In the genomic region with DNA sequence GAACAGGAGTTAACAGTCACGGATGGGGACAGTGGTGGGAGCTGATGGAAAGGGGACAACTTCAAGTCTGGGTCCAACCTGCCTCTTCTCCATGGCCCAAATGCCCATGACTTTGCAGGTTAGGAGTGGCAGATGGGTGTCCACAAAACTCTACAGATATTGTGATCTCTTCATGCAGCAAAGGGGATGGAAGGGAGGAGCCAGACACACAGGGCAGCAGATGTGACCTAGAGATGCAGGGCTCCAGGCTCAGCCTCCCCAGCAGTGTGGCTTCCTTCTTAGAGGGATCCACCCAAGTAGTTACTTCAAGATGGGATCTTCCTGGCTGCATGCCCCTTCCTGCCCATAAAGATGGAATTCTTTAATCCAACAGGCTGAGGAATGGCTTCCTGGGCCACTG, we compare ENCODE assay signal across 30 mouse cellular contexts. TPM values are rescaled to one million over a fixed set of nuclear protein-coding genes. Genes with fewer than 3 reads are reported as not detected.
DNase-seq lines count a peak whose midpoint lies in the region; ATAC-seq and TF ChIP-seq lines count a peak whose summit lies in the region.
"Had no signal": no experiment of that assay in that cellular context is flagged by ENCODE, and none has a peak within 500 bp of the region (broad histone marks: within the 10 kb centered on the region; RNA-seq: fewer than 3 reads in every experiment).

No protein-coding gene starts in this region.

- H3K36me3 ChIP-seq in CH12.LX (replicated peaks in 1 of 2; ENCODE audit: control insufficient read depth in 1 of 2, insufficient read depth in 1 of 2, low read length in 1 of 2): peaks cover 32 to 90% of the 10 kb centered on the region in 2 experiments
- H3K36me3 ChIP-seq in erythroblast, embryonic 14.5 days (ENCODE audit: control insufficient read depth): peaks cover 25% of the 10 kb centered on the region
- no peaks in the 10 kb centered on the region for H3K36me3 ChIP-seq in liver, embryonic 13.5 days
- peaks cover 15% of the 10 kb centered on the region for H3K36me3 ChIP-seq in intestine, postnatal 0 days (ENCODE audit: control insufficient read depth, insufficient read depth)
- H3K36me3 ChIP-seq: embryonic facial prominence, embryonic 10.5 days; heart, embryonic 10.5 days; heart, embryonic 15.5 days; hindbrain, embryonic 12.5 days; intestine, embryonic 15.5 days; stomach, embryonic 15.5 days had no signal

- H3K9ac ChIP-seq in CH12.LX (ENCODE audit: insufficient read depth, low read depth): no peak overlapping the region
- H3K9ac ChIP-seq in liver, embryonic 13.5 days: peak overlapping the region; percentile 24; the same call in 1 of the 2 replicates
- no peak overlapping the region for H3K9ac ChIP-seq in intestine, postnatal 0 days (ENCODE audit: low read depth, low read length)
- H3K9ac ChIP-seq: embryonic facial prominence, embryonic 15.5 days; forebrain, postnatal 0 days; heart, embryonic 15.5 days; hindbrain, embryonic 12.5 days; intestine, embryonic 15.5 days; stomach, embryonic 15.5 days had no signal

- peaks cover 71 to 100% of the 10 kb centered on the region in 2 experiments for H3K4me1 ChIP-seq in CH12.LX (ENCODE audit: control insufficient read depth in 1 of 2, insufficient read depth in 2 of 2)
- peaks cover 68% of the 10 kb centered on the region for H3K4me1 ChIP-seq in erythroblast, embryonic 14.5 days (ENCODE audit: control insufficient read depth)
- H3K4me1 ChIP-seq in liver, embryonic 13.5 days (replicated peaks): peaks cover 42% of the 10 kb centered on the region
- no peaks in the 10 kb centered on the region for H3K4me1 ChIP-seq in intestine, postnatal 0 days (replicated peaks; ENCODE audit: control insufficient read depth, insufficient read depth, low read length)
- H3K4me1 ChIP-seq: intestine, embryonic 15.5 days had no signal

- H3K4me2 ChIP-seq in CH12.LX (ENCODE audit: insufficient read depth, low read depth, poor library complexity, severe bottlenecking): no peak overlapping the region
- H3K4me2 ChIP-seq in liver, embryonic 13.5 days: peak overlapping the region; percentile 13; the same call in 1 of the 2 replicates
- no peak overlapping the region for H3K4me2 ChIP-seq in intestine, postnatal 0 days (replicated peaks; ENCODE audit: low read depth)
- H3K4me2 ChIP-seq: embryonic facial prominence, embryonic 15.5 days; heart, embryonic 15.5 days; hindbrain, embryonic 12.5 days; intestine, embryonic 15.5 days; stomach, embryonic 15.5 days had no signal

- H3K27ac ChIP-seq in CH12.LX (ENCODE audit: insufficient read depth, low read depth): peak overlapping the region; percentile 93
- peak overlapping the region; percentile 74 for H3K27ac ChIP-seq in liver, embryonic 13.5 days
- no peak overlapping the region for H3K27ac ChIP-seq in intestine, postnatal 0 days (ENCODE audit: low read depth, low read length)
- H3K27ac ChIP-seq: embryonic facial prominence, embryonic 10.5 days; embryonic facial prominence, embryonic 15.5 days; heart, embryonic 10.5 days; heart, embryonic 15.5 days; hindbrain, embryonic 12.5 days; hindbrain, postnatal 0 days; intestine, embryonic 15.5 days; kidney, postnatal 0 days; stomach, embryonic 15.5 days had no signal

- peaks cover 74% of the 10 kb centered on the region for H3K79me2 ChIP-seq in CH12.LX (replicated peaks; ENCODE audit: control insufficient read depth, extremely low read depth, insufficient read depth, poor library complexity, severe bottlenecking)

- no peak overlapping the region for H3K4me3 ChIP-seq in CH12.LX (replicated peaks in 1 of 3; ENCODE audit: low read depth in 2 of 3, low read length in 2 of 3, poor library complexity in 1 of 3)
- H3K4me3 ChIP-seq in erythroblast, embryonic 14.5 days (replicated peaks): peak overlapping the region; percentile 28
- no peak overlapping the region for H3K4me3 ChIP-seq in liver, embryonic 13.5 days (replicated peaks)
- H3K4me3 ChIP-seq in intestine, postnatal 0 days (ENCODE audit: low read depth, low read length): no peak overlapping the region
- H3K4me3 ChIP-seq: embryonic facial prominence, embryonic 10.5 days; embryonic facial prominence, embryonic 15.5 days; heart, embryonic 10.5 days; heart, embryonic 15.5 days; hindbrain, embryonic 12.5 days; intestine, embryonic 15.5 days; megakaryocyte, embryonic 14.5 days; stomach, embryonic 15.5 days had no signal

- TF ChIP-seq EP300 in CH12.LX (IDR thresholded peaks at IDR 0.05; ENCODE audit: low read length): no peak

- no peak for TF ChIP-seq RAD21 in CH12.LX (IDR thresholded peaks at IDR 0.05; ENCODE audit: low read depth, low read length)

- WGBS in liver, embryonic 13.5 days (ENCODE audit: insufficient replicate concordance): 81% methylated on average over 1 of the region's 1 CpGs
- 90% methylated on average over 1 of the region's 1 CpGs for WGBS in intestine, postnatal 0 days

- ATAC-seq in liver, embryonic 13.5 days (ENCODE audit: low read depth): peak; percentile 95
- ATAC-seq in megakaryocyte progenitor cell, adult 5-6 weeks (replicated peaks; ENCODE audit: poor library complexity): peak; percentile 70
- ATAC-seq in intestine, postnatal 0 days: no peak
- ATAC-seq: forebrain, postnatal 0 days; hindbrain, postnatal 0 days; intestine, embryonic 15.5 days; Patski had no signal

- DNase-seq in CH12.LX (ENCODE audit: extremely low read depth): no peak
- DNase-seq in liver, embryonic 13.5 days: no peak
- DNase-seq in frontal cortex, postnatal 10 days (ENCODE audit: low spot score in 2 of 2): no peak
- no peak for DNase-seq in heart, postnatal 10 days
- DNase-seq: adrenal gland, postnatal 14 days; cerebellum, adult 18-20 months; cerebellum, postnatal 25 days; forebrain, postnatal 0 days; gastrocnemius, postnatal 14 days; heart, adult 11 months; heart, postnatal 36 days; kidney, adult 8-10 months; lung, postnatal 36 days; midbrain, embryonic 14.5 days; right cerebral cortex, postnatal 25 days; thymus, postnatal 25 days had no signal

- TF ChIP-seq POLR2A in CH12.LX (IDR thresholded peaks at IDR 0.05; ENCODE audit: low read depth, low read length): no peak

- no peaks in the 10 kb centered on the region for H3K9me3 ChIP-seq in CH12.LX (replicated peaks; ENCODE audit: low read length)
- no peaks in the 10 kb centered on the region for H3K9me3 ChIP-seq in erythroblast, embryonic 14.5 days (ENCODE audit: control insufficient read depth, low read length)
- no peaks in the 10 kb centered on the region for H3K9me3 ChIP-seq in liver, embryonic 13.5 days (replicated peaks)
- H3K9me3 ChIP-seq in intestine, postnatal 0 days (ENCODE audit: control insufficient read depth): no peaks in the 10 kb centered on the region
- H3K9me3 ChIP-seq: embryonic facial prominence, embryonic 10.5 days; embryonic facial prominence, embryonic 15.5 days; heart, embryonic 10.5 days; heart, embryonic 15.5 days; hindbrain, embryonic 12.5 days; intestine, embryonic 15.5 days; megakaryocyte, embryonic 14.5 days; stomach, embryonic 15.5 days had no signal

- no peak for TF ChIP-seq CTCF in CH12.LX (conservative IDR thresholded peaks at IDR 0.05 in 1 of 2, IDR thresholded peaks at IDR 0.05 in 1 of 2; ENCODE audit: low read depth in 2 of 2, low read length in 2 of 2)
- no peak for TF ChIP-seq CTCF in intestine, postnatal 0 days (IDR thresholded peaks at IDR 0.05; ENCODE audit: low read depth)

- dilution Hi-C loops in CH12.LX (cut with MboI; ENCODE audit: extremely low pct_ligation_motif_present, extremely low pct_unique_long_range_greater_than_20kb, low sequenced_read_pairs): no loop called here

- in situ Hi-C loops in CH12.LX (cut with MboI; ENCODE audit: low pct_ligation_motif_present, low pct_unique_long_range_greater_than_20kb, low sequenced_read_pairs): no loop called here

- no peaks in the 10 kb centered on the region for H3K27me3 ChIP-seq in CH12.LX (replicated peaks)
- no peaks in the 10 kb centered on the region for H3K27me3 ChIP-seq in erythroblast, embryonic 14.5 days (ENCODE audit: control insufficient read depth)
- H3K27me3 ChIP-seq in liver, embryonic 13.5 days: no peaks in the 10 kb centered on the region
- no peaks in the 10 kb centered on the region for H3K27me3 ChIP-seq in intestine, postnatal 0 days (replicated peaks; ENCODE audit: control insufficient read depth, insufficient read depth, low read length)
- H3K27me3 ChIP-seq: embryonic facial prominence, embryonic 15.5 days; heart, embryonic 15.5 days; hindbrain, embryonic 12.5 days; intestine, embryonic 15.5 days; Patski; stomach, embryonic 15.5 days had no signal

- intact Hi-C loops in heart, postnatal 10 days (cut with DNase I): no loop called here

TF ChIP-seq in CH12.LX, 34 proteins besides CTCF, POLR2A, EP300 and RAD21:
- no peak for TF ChIP-seq TCF12 (IDR thresholded peaks at IDR 0.05; ENCODE audit: low read depth, low read length)
- 0 out of 2 replicates have a peak, but pooled peaks have one; percentile 28 for TF ChIP-seq ZMIZ1 (IDR thresholded peaks at IDR 0.05; ENCODE audit: low read depth, low read length)

RNA-seq across cellular contexts. Expression of gene Jade2, which starts 9.6 kb away (rescaled TPM):
- total RNA-seq in CH12.LX (2012; rRNA removed) (51.4 and 58.2 TPM in 2 replicates), CH12.LX (2014; rRNA removed) (21.9 and 25.6 TPM in 2 replicates)
- 50.3 and 60.1 TPM in 2 replicates for polyA plus RNA-seq in CH12.LX (2012; ENCODE audit: insufficient read length, low read depth)
- 0.18 and 0.19 TPM in 2 replicates for polyA plus RNA-seq in erythroblast, embryonic 14.5 days (2012)
- 0.55 and 0.61 TPM in 2 replicates for polyA plus RNA-seq in liver, embryonic 13.5 days (2015; fragmentation: Nextera tagmentation; extraction: Ambion mirVana)
- total RNA-seq in megakaryocyte progenitor cell, adult 5-6 weeks (2015): 5.7 and 7.7 TPM in 2 replicates
- total RNA-seq in megakaryocyte progenitor cell, adult 5-6 weeks (2017): 6.0 and 7.0 TPM in 2 replicates
- 1.7 and 2.1 TPM in 2 replicates for polyA plus RNA-seq in intestine, postnatal 0 days (2015; fragmentation: Nextera tagmentation; extraction: Ambion mirVana)
- 1 to 10 TPM; 3.5 to 6.6 TPM for total RNA-seq in heart, postnatal 10 days (2021)

Comparison
In these comparisons a context has a peak if more than half of its experiments do, and no peak if none do; other contexts are left out.
1. RNA of gene Jade2, which starts 9.6 kb away (polyA plus RNA-seq): 50.3 to 60.1 TPM in CH12.LX; 1.7 to 2.1 TPM in intestine, postnatal 0 days, 0.55 to 0.61 TPM in liver, embryonic 13.5 days and 0.18 to 0.19 TPM in erythroblast, embryonic 14.5 days; every median in the first group is over 10 times any median in the second.